ENCODE assay signal across 9 mouse cellular contexts in the genomic region with DNA sequence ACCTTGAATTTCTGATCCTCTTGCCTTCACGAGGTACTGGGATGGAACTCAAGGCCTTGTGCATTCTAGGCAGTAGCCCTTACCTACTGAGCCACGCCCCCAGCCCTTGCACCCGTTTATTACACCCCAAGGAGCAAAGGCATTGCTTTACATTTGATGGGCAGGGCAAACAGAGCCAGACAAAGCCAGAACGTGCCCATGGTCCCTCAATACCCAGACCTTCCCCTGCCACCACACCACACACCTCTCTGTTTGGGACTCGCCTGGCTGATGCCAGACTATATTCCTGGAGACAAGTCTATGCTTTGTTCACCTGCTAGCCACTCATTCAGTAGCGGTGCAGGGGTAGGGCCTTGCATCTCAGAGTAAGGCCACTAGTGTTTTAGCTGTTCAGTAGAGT. TPM values are rescaled to one million over a fixed set of nuclear protein-coding genes. Genes with fewer than 3 reads are reported as not detected.
DNase-seq lines count a peak whose midpoint lies in the region; ATAC-seq and TF ChIP-seq lines count a peak whose summit lies in the region.
"Had no signal": no experiment of that assay in that cellular context is flagged by ENCODE, and none has a peak within 500 bp of the region (broad histone marks: within the 10 kb centered on the region; RNA-seq: fewer than 3 reads in every experiment).

No protein-coding gene starts in this region.

- no peak for TF ChIP-seq CTCF in MEL (IDR thresholded peaks at IDR 0.05 in 2 of 3, conservative IDR thresholded peaks at IDR 0.05 in 1 of 3; ENCODE audit: control insufficient read depth in 1 of 3, insufficient read depth in 1 of 3, low read depth in 2 of 3, low read length in 3 of 3, poor library complexity in 1 of 3, severe bottlenecking in 1 of 3)

- no peak for TF ChIP-seq POLR2A in MEL (IDR thresholded peaks at IDR 0.05; ENCODE audit: control insufficient read depth in 1 of 2, insufficient read depth in 1 of 2, low read depth in 1 of 2, low read length in 2 of 2, poor library complexity in 1 of 2)

- H3K36me3 ChIP-seq in heart, embryonic 11.5 days (ENCODE audit: control insufficient read depth, insufficient read depth, low read length) = no peaks in the 10 kb centered on the region
- H3K36me3 ChIP-seq in MEL (ENCODE audit: control insufficient read depth in 1 of 2, insufficient read depth in 2 of 2, low read length in 2 of 2) = peaks cover 0 to 6% of the 10 kb centered on the region in 2 experiments; a peak in 2 of 4 replicates
- no peaks in the 10 kb centered on the region for H3K36me3 ChIP-seq in hindbrain, embryonic 12.5 days
- H3K36me3 ChIP-seq in midbrain, embryonic 11.5 days (ENCODE audit: control insufficient read depth, insufficient read depth, low read length) = no peaks in the 10 kb centered on the region

- 38% methylated on average over 6 of the region's 6 CpGs for WGBS in heart, embryonic 11.5 days (ENCODE audit: insufficient replicate concordance)
- 52% methylated on average over 6 of the region's 6 CpGs for WGBS in hindbrain, embryonic 12.5 days
- 54% methylated on average over 6 of the region's 6 CpGs for WGBS in midbrain, embryonic 11.5 days

- no peak overlapping the region; the same call in 1 of the 2 replicates for H3K27ac ChIP-seq in heart, embryonic 11.5 days (ENCODE audit: low read depth, low read length)
- H3K27ac ChIP-seq in MEL (ENCODE audit: control insufficient read depth, low read depth, low read length) = no peak overlapping the region
- no peak overlapping the region for H3K27ac ChIP-seq in hindbrain, embryonic 12.5 days
- H3K27ac ChIP-seq in midbrain, embryonic 11.5 days (ENCODE audit: low read depth, low read length) = no peak overlapping the region

- no peaks in the 10 kb centered on the region for H3K27me3 ChIP-seq in heart, embryonic 11.5 days (ENCODE audit: control insufficient read depth, insufficient read depth, low read length)
- no peaks in the 10 kb centered on the region; a peak in 2 of 4 replicates for H3K27me3 ChIP-seq in MEL (ENCODE audit: control insufficient read depth in 1 of 2, insufficient read depth in 2 of 2, low read length in 2 of 2)
- peaks cover 14% of the 10 kb centered on the region for H3K27me3 ChIP-seq in hindbrain, embryonic 12.5 days
- H3K27me3 ChIP-seq in midbrain, embryonic 11.5 days (ENCODE audit: control insufficient read depth, insufficient read depth, low read length) = no peaks in the 10 kb centered on the region

- peak overlapping the region; percentile 94 for H3K4me2 ChIP-seq in heart, embryonic 11.5 days
- peak overlapping the region; percentile 92 for H3K4me2 ChIP-seq in hindbrain, embryonic 12.5 days (replicated peaks)
- H3K4me2 ChIP-seq in midbrain, embryonic 11.5 days = peak overlapping the region; percentile 79

- DNase-seq in heart, postnatal 10 days = no peak
- DNase-seq in MEL (ENCODE audit: low read depth, low spot score) = peak; percentile 16
- DNase-seq in midbrain, embryonic 11.5 days (ENCODE audit: low spot score, missing footprints) = no peak
- no peak for DNase-seq in retina, postnatal 1 day
- DNase-seq in layer of hippocampus, adult 9-10 months (ENCODE audit: low spot score) = no peak
- DNase-seq in ovary, postnatal 14 days (ENCODE audit: low spot score) = no peak
- DNase-seq: thymus, adult 2 months had no signal

- intact Hi-C loops in heart, postnatal 10 days (cut with DNase I) = loop anchor here (2.0 kb wide), 1 partner anchor 18 kb away; no protein-coding TSS in a partner anchor

- H3K9me3 ChIP-seq in heart, embryonic 11.5 days (replicated peaks; ENCODE audit: control insufficient read depth, low read length) = no peaks in the 10 kb centered on the region
- no peaks in the 10 kb centered on the region for H3K9me3 ChIP-seq in MEL (replicated peaks; ENCODE audit: insufficient read depth, low read length)
- H3K9me3 ChIP-seq in hindbrain, embryonic 12.5 days (replicated peaks) = no peaks in the 10 kb centered on the region
- H3K9me3 ChIP-seq in midbrain, embryonic 11.5 days (ENCODE audit: control insufficient read depth, low read length) = no peaks in the 10 kb centered on the region

- no peak for ATAC-seq in heart, embryonic 11.5 days (replicated peaks; ENCODE audit: insufficient number of reproducible peaks, low FRiP score, low TSS enrichment)
- no peak for ATAC-seq in hindbrain, embryonic 12.5 days (ENCODE audit: low FRiP score)
- no peak for ATAC-seq in midbrain, embryonic 11.5 days (ENCODE audit: low FRiP score)

- H3K79me2 ChIP-seq in MEL (ENCODE audit: control insufficient read depth, insufficient read depth, low read length, poor library complexity) = no peaks in the 10 kb centered on the region

- peak overlapping the region; percentile 55 for H3K4me3 ChIP-seq in heart, embryonic 11.5 days (ENCODE audit: low read depth, low read length)
- H3K4me3 ChIP-seq in MEL (ENCODE audit: control insufficient read depth in 1 of 2, insufficient read depth in 1 of 2, low read depth in 2 of 2, low read length in 2 of 2) = peak overlapping the region; percentile 54 to 83
- no peak overlapping the region for H3K4me3 ChIP-seq in hindbrain, embryonic 12.5 days
- H3K4me3 ChIP-seq in midbrain, embryonic 11.5 days (ENCODE audit: low read depth, low read length) = no peak overlapping the region

- peak overlapping the region; percentile 68; the same call in 1 of the 2 replicates for H3K9ac ChIP-seq in heart, embryonic 11.5 days (ENCODE audit: low read depth, low read length)
- H3K9ac ChIP-seq in MEL (ENCODE audit: control insufficient read depth, low read depth, low read length, poor library complexity, severe bottlenecking) = peak overlapping the region; percentile 48; the same call in 1 of the 2 replicates
- no peak overlapping the region for H3K9ac ChIP-seq in hindbrain, embryonic 12.5 days
- no peak overlapping the region; the same call in 1 of the 2 replicates for H3K9ac ChIP-seq in midbrain, embryonic 11.5 days (ENCODE audit: low read length)

- no peak for TF ChIP-seq EP300 in MEL (IDR thresholded peaks at IDR 0.05; ENCODE audit: low read depth in 1 of 2, low read length in 2 of 2)

- H3K4me1 ChIP-seq in heart, embryonic 11.5 days (ENCODE audit: control insufficient read depth, insufficient read depth, low read length) = peaks cover 25% of the 10 kb centered on the region
- peaks cover 0 to 10% of the 10 kb centered on the region in 2 experiments; a peak in 3 of 4 replicates for H3K4me1 ChIP-seq in MEL (ENCODE audit: control insufficient read depth in 1 of 2, insufficient read depth in 2 of 2, low read length in 2 of 2)
- peaks cover 22% of the 10 kb centered on the region for H3K4me1 ChIP-seq in hindbrain, embryonic 12.5 days
- peaks cover 14% of the 10 kb centered on the region for H3K4me1 ChIP-seq in midbrain, embryonic 11.5 days (ENCODE audit: control insufficient read depth, insufficient read depth, low read length)

- TF ChIP-seq RAD21 in MEL (IDR thresholded peaks at IDR 0.05; ENCODE audit: low read depth, low read length) = no peak

TF ChIP-seq in MEL, 35 proteins besides CTCF, POLR2A, EP300 and RAD21:
- no peak for TF ChIP-seq MEF2A (IDR thresholded peaks at IDR 0.05; ENCODE audit: extremely low read depth, insufficient replicate concordance, low read depth, low read length, poor library complexity, severe bottlenecking)
- no peak for TF ChIP-seq TAL1 (IDR thresholded peaks at IDR 0.05; ENCODE audit: low read length)
- TF ChIP-seq MAFK (IDR thresholded peaks at IDR 0.05; ENCODE audit: borderline replicate concordance, low read depth, low read length) = no peak
- no peak for TF ChIP-seq KAT2A (conservative IDR thresholded peaks at IDR 0.05; ENCODE audit: low read depth, low read length)
- TF ChIP-seq NRF1 (IDR thresholded peaks at IDR 0.05; ENCODE audit: insufficient read depth, low read depth, low read length, poor library complexity, severe bottlenecking) = no peak
- TF ChIP-seq MAZ (IDR thresholded peaks at IDR 0.05; ENCODE audit: low read depth, low read length) = no peak

RNA-seq across cellular contexts. Expression of gene Creb3l1, which starts 17.8 kb away (rescaled TPM):
- polyA plus RNA-seq in heart, embryonic 11.5 days (2014; fragmentation: Nextera tagmentation; extraction: Ambion mirVana) = 8.2 TPM in 2 replicates
- 10 to 100 TPM; 15.6 to 16.0 TPM for total RNA-seq in heart, postnatal 10 days (2021)
- 0.12 and 0.16 TPM in 2 replicates for total RNA-seq in MEL (2012; rRNA removed)
- polyA plus RNA-seq in MEL (2012; ENCODE audit: insufficient read depth in 1 of 2, insufficient read length in 2 of 2, low read depth in 1 of 2, low replicate concordance in 2 of 2, missing spikeins in 1 of 2) = 1 to 10 TPM in 1 of 2 experiments, not detected in 1; 9.1 TPM
- polyA plus RNA-seq in hindbrain, embryonic 12.5 days (2016; fragmentation: Nextera tagmentation; extraction: Ambion mirVana) = 2.1 and 2.9 TPM in 2 replicates
- polyA plus RNA-seq in midbrain, embryonic 11.5 days (2014; fragmentation: Nextera tagmentation; extraction: Ambion mirVana) = 2.0 and 2.1 TPM in 2 replicates

RNA-seq across cellular contexts. Expression of gene Dgkz, which starts 30.8 kb away (rescaled TPM):
- 42.1 and 49.6 TPM in 2 replicates for polyA plus RNA-seq in heart, embryonic 11.5 days (2014; fragmentation: Nextera tagmentation; extraction: Ambion mirVana)
- 10 to 100 TPM; 64.3 to 85.9 TPM for total RNA-seq in heart, postnatal 10 days (2021)
- total RNA-seq in MEL (2012; rRNA removed) = 65.6 and 66.1 TPM in 2 replicates
- 100 to 1,000 TPM in 1 of 2 experiments, not detected in 1; 165 TPM for polyA plus RNA-seq in MEL (2012; ENCODE audit: insufficient read depth in 1 of 2, insufficient read length in 2 of 2, low read depth in 1 of 2, low replicate concordance in 2 of 2, missing spikeins in 1 of 2)
- polyA plus RNA-seq in hindbrain, embryonic 12.5 days (2016; fragmentation: Nextera tagmentation; extraction: Ambion mirVana) = 30.9 and 31.9 TPM in 2 replicates
- polyA plus RNA-seq in midbrain, embryonic 11.5 days (2014; fragmentation: Nextera tagmentation; extraction: Ambion mirVana) = 19.2 and 23.7 TPM in 2 replicates

Comparison
In these comparisons a context has a peak if more than half of its experiments do, and no peak if none do; other contexts are left out.
1. H3K4me3 ChIP-seq: peak in heart, embryonic 11.5 days (single experiment) and MEL (2 of 2); none in hindbrain, embryonic 12.5 days (single experiment) and midbrain, embryonic 11.5 days (single experiment).
2. H3K9ac ChIP-seq: peak in heart, embryonic 11.5 days (single experiment) and MEL (single experiment); none in hindbrain, embryonic 12.5 days (single experiment) and midbrain, embryonic 11.5 days (single experiment).
3. Peak in every context shown above with its lines, with median percentiles within 50 percentile points of each other: H3K4me2 ChIP-seq.